Mouse (Mus musculus): Measurements from ENCODE around the gene Limch1.

The Limch1 gene

GRCm38 (mm10) chr5:66872681-66873080 is 127.1 kb downstream of the Limch1 start:
- DNase-seq (ENCODE audit: low read depth, low spot score): no peak

GRCm38 (mm10) chr5:66876018-66876805 is 130.6 kb downstream of the Limch1 start:
- DNase-seq (ENCODE audit: low read depth, low spot score): no peak

- no peak for DNase-seq (ENCODE audit: low read depth, low spot score)
Observed at GRCm38 (mm10) chr5:66877066-66877465, 131.4 kb downstream of the Limch1 start.

- no peak for DNase-seq (ENCODE audit: low read depth, low spot score)
Observed at GRCm38 (mm10) chr5:66881901-66882341, 136.3 kb downstream of the Limch1 start.

- DNase-seq (ENCODE audit: low read depth, low spot score): no peak
Observed at GRCm38 (mm10) chr5:66882718-66883117, 137.1 kb downstream of the Limch1 start.

DNA sequence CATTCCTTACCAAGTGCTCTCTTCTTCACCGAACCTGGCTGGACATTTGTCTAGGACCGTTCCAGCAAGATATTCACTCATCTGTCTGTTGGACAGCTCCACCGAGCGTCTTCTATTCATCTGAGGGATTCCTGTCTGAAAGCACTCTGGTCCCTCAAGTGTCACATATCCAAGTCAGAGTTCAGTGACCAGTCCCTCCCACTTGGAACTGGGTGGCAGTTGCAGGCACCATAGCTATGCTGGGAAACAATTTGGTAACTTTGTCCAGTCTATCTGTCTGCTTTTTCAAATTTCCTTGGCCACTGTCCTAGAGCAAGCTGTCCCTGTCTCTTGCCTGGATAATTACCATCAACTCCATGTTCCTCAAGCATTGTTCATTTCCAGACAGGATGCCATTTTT is 138.9 kb downstream of the Limch1 start:
- no peak for DNase-seq (ENCODE audit: low read depth, low spot score)

DNA sequence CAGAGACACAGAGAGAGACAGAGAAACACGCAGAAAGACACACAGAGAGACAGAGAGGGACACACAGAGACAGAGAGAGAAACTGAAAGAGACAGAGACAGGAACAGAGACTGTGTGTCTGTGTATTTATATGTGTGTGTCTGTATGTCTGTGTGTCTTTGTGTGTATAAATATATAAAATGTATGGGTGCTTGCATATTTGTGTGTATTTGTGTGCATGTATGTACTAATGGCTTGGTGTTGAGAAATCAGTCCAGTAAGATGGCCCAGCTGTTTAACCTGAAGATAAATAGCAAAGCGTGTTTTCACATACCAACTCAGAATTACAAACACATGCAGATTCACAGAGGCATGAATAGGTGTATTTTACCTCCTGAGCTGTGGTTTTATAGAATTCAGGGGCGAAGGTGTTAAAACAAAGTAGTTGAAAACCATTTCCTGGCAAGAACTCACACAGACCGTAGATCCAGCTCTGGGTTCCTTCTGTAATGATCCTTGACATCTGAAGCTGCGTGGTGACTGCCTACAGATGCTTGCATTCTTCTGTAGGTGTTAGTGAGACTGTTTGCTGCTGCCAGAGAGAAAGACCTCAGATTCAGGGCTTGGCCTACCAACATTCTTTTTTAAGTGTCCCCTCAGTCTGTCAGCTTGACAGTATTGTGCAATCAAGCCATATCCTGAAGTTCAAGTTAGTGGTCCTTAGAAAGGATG is 140.9 kb downstream of the Limch1 start:
- DNase-seq (ENCODE audit: low read depth, low spot score): no peak

- no peak for DNase-seq (ENCODE audit: low read depth, low spot score)
Observed at GRCm38 (mm10) chr5:66888061-66888460, 142.4 kb downstream of the Limch1 start.

DNA sequence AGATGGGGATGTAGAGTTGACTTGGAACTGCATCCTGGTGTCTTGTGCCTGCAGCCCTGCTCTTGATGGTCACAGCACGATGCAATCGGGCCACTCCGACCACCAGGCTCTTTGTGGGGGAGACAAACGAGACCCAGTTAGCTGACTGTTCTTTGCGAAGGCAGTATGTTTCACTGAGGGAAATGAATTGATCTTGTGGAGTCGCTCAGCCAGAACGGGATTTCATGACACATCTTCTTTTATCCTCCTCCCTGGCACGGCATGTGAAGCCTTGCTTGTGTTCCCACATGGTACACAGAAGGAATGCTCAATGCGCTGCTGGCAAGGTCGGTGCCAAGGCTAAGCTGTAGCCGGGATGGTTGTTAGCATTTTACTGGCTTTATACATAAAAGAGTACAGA is 143.7 kb downstream of the Limch1 start:
- peak; percentile 65 for DNase-seq (ENCODE audit: low read depth, low spot score)

DNA sequence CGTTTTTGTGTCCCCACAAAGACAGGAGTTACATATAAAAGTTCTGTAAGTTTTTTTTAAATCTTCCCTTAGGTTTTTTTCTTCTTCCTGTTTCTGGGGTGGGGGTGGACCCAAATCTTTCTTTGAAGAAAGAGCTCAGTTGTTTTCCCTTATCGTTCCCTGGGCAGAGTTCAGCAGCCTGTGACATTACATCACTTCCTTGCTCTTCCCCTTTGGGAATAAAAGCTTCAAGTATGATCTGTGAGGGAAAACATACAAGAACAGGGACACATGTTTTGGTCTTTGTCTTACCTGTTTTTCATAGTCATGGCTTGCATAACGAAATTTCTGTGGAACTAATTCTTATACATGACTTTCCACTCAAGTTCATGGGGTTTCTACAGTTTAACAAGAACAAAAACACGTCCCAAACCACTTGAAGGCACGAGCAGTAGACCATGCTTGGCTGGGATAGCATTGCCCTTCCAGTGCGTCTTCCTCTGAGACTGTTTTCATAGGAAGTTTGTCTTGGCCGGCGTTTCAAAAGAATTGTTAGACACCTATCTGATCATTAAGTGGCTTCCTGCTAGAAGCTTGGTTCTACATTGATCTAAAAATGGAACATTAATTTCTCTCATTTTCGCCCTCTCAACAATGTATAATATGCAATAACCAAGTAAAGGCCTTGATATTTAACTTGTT is 150.0 kb downstream of the Limch1 start:
- no peak for DNase-seq (ENCODE audit: low read depth, low spot score)

GRCm38 (mm10) chr5:66897584-66897983 is 152.0 kb downstream of the Limch1 start:
- DNase-seq (ENCODE audit: low read depth, low spot score): no peak

GRCm38 (mm10) chr5:66898252-66898651 is 152.6 kb downstream of the Limch1 start:
- no peak for DNase-seq (ENCODE audit: low read depth, low spot score)

GRCm38 (mm10) chr5:66898811-66899430 is 153.3 kb downstream of the Limch1 start:
- peak; percentile 66 for DNase-seq (ENCODE audit: low read depth, low spot score)

- no peak for DNase-seq (ENCODE audit: low read depth, low spot score)
Observed at GRCm38 (mm10) chr5:66901116-66901515, 155.5 kb downstream of the Limch1 start.

DNA sequence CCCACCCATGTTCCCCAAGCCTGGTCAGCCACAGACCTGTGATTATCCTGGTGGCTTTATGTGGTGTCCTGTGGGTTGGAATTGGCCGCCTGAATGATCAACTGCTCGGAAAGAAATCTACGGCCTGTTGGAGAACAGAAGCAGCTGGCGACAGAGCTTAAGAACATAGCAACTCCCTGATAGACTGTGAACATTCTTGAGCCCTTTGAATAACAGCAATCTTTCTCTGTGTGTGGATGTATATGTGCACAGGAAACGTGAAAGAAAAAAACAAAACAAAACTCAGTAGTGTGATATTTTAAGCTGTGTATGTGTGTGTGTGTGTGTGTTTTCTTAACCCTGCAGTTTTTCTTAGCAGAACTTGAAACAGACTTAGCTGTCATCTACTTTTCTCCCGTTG is 159.2 kb downstream of the Limch1 start:
- DNase-seq (ENCODE audit: low read depth, low spot score): no peak

DNA sequence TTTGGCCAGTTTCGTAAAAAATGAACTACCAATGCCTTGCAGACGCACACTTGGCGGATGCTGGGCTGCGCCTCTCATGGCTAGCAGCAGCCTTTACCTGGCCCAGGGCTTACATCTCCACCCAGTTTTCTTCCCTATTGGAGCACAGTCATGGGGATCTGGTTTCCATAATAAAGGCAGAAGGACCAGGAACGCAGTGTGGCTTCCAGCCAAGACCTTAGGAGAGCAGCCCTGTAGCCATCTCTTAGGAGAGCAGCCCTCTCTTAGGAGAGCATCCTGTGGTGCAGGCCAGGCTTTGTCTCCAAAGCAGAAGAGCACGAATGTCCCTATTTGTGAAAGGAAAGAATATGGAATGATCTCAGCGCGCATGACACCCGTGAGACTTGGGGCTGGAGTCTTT is 163.3 kb downstream of the Limch1 start:
- no peak for DNase-seq (ENCODE audit: low read depth, low spot score)

GRCm38 (mm10) chr5:66909962-66910361 is 164.3 kb downstream of the Limch1 start:
- DNase-seq (ENCODE audit: low read depth, low spot score): no peak

- no peak for DNase-seq (ENCODE audit: low read depth, low spot score)
Observed at GRCm38 (mm10) chr5:66910610-66911009, 165.0 kb downstream of the Limch1 start.

DNA sequence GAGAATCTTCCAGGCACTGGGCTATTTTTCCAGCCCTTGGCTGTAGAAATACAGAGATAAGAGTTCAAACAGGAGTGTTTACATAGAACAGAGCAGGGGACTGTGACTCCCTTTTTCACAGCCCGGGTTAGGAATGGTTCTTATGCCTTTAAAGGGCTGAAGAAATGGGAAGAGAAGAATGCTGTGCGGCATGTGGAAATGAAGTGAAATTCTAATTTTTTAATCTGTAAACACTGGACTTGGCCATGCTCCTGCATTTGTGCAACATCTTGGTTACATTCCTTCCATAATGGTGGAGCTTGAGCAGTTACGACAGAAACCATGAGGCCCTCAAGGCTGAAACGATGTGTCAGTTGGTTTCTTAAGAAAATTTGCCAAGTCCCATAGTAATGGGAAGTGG is 165.4 kb downstream of the Limch1 start:
- DNase-seq (ENCODE audit: low read depth, low spot score): no peak

- no peak for DNase-seq (ENCODE audit: low read depth, low spot score)
Observed at GRCm38 (mm10) chr5:66913791-66914190, 168.2 kb downstream of the Limch1 start.

DNA sequence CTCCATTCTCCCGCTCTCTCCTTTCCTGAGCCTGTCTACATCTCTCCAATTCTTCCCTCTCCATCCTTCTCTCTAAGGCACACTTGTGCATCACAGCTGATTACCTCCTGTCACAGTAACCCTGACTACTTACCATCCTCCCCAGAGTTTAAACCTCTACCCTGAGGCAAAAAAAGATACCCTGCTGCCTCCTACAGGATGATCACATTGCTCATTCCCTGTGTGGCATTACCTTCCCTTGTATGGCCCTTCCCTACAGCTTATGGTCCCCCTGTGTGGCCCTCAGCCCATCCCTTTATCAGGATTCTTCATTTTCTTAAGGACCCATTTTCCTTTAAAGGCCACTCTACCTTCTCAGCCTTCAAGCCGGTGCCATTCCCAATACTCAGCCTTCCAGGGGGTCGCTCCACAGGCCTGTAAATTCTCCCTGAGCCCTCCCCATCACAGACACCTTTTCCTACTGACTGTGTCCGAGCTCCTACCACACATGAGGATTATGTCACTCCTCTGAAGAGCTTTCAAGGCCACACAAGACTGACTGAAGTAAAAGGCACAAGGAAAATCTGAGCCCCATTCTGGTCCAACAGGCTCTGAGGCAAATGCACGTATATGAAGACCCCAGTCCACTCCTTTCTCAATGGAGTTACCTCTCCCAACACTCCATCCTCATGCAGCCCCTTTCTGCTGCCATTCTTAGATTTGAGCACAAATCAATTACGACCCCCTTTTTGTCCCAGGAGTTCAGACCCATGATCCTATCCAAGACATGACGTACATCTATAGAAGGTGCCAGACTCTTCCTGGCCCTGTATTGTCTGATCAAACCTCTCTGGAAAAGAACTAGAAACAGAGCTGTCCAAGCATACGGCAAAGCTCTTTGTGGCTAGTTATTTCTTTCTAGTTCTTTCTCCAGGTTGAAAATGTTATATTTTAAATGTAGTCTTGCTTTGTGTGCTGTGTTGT is 172.0 kb downstream of the Limch1 start:
- no peak for DNase-seq (ENCODE audit: low read depth, low spot score)
